19 mouse cellular contexts compared by ENCODE assay signal in genomic region chr7:80230196-80230595, GRCm38 (mm10). TPM values are rescaled to one million over a fixed set of nuclear protein-coding genes. Genes with fewer than 3 reads are reported as not detected.
A peak's percentile ranks its signal among the peaks of the same experiment; 100 is the strongest.
DNase-seq lines count a peak whose midpoint lies in the region; ATAC-seq lines count a peak whose summit lies in the region.
"Had no signal": no experiment of that assay in that cellular context is flagged by ENCODE, and none has a peak within 500 bp of the region (broad histone marks: within the 10 kb centered on the region; RNA-seq: fewer than 3 reads in every experiment).

No protein-coding gene starts in this region.

- no peaks in the 10 kb centered on the region for H3K27me3 ChIP-seq in erythroblast, embryonic 14.5 days (ENCODE audit: control insufficient read depth)
- no peaks in the 10 kb centered on the region for H3K27me3 ChIP-seq in megakaryocyte, embryonic 14.5 days (replicated peaks)
- H3K27me3 ChIP-seq in splenic B cell, adult 2 months (ENCODE audit: control insufficient read depth, insufficient read depth, low read length, poor library complexity, severe bottlenecking), result no peaks in the 10 kb centered on the region
- H3K27me3 ChIP-seq: embryonic facial prominence, embryonic 15.5 days; heart, embryonic 13.5 days; neural tube, embryonic 13.5 days had no signal

- peaks cover 70% of the 10 kb centered on the region for H3K4me1 ChIP-seq in erythroblast, embryonic 14.5 days (ENCODE audit: control insufficient read depth)
- peaks cover 77% of the 10 kb centered on the region for H3K4me1 ChIP-seq in megakaryocyte, embryonic 14.5 days

- peak overlapping the region; percentile 3 for H3K4me3 ChIP-seq in erythroblast, embryonic 14.5 days (replicated peaks)
- peak overlapping the region; percentile 70 for H3K4me3 ChIP-seq in megakaryocyte, embryonic 14.5 days (replicated peaks)
- H3K4me3 ChIP-seq: embryonic facial prominence, embryonic 15.5 days; forebrain, embryonic 12.5 days; heart, embryonic 13.5 days; neural tube, embryonic 13.5 days had no signal

- H3K9me3 ChIP-seq in erythroblast, embryonic 14.5 days (ENCODE audit: control insufficient read depth, low read length), result no peaks in the 10 kb centered on the region
- H3K9me3 ChIP-seq in megakaryocyte, embryonic 14.5 days, result no peaks in the 10 kb centered on the region
- H3K9me3 ChIP-seq: embryonic facial prominence, embryonic 15.5 days; forebrain, embryonic 12.5 days; heart, embryonic 13.5 days; neural tube, embryonic 13.5 days had no signal

- peak; percentile 36 to 62 for DNase-seq in kidney, postnatal 36 days
- peak; percentile 52 for DNase-seq in splenic B cell, adult 2 months (ENCODE audit: low read depth, low spot score)
- no peak for DNase-seq in right cerebral cortex, postnatal 14 days
- DNase-seq: cerebellum, postnatal 10 days; embryo, embryonic 11 days; heart, postnatal 4 days; left cerebral cortex, postnatal 4 days; lung, postnatal 14 days had no signal

- H3K36me3 ChIP-seq in erythroblast, embryonic 14.5 days (ENCODE audit: control insufficient read depth), result peaks cover 61% of the 10 kb centered on the region
- peaks cover 55% of the 10 kb centered on the region for H3K36me3 ChIP-seq in megakaryocyte, embryonic 14.5 days (replicated peaks; ENCODE audit: low read length)
- H3K36me3 ChIP-seq in splenic B cell, adult 2 months (ENCODE audit: control insufficient read depth, insufficient read depth, low read length, poor library complexity, severe bottlenecking), result peaks cover 9% of the 10 kb centered on the region

- no peak for ATAC-seq in erythroblast, adult 5-6 weeks (replicated peaks; ENCODE audit: low FRiP score, poor library complexity, severe bottlenecking)
- no peak for ATAC-seq in megakaryocyte, adult 5-6 weeks (ENCODE audit: poor library complexity, severe bottlenecking)
- ATAC-seq in activated CD4-positive, CD25-positive, alpha-beta regulatory T cell, adult 4 months, result no peak
- ATAC-seq: hindbrain, postnatal 0 days had no signal

RNA-seq across cellular contexts. Expression of gene Cib1, which starts 2.4 kb away (rescaled TPM):
- 9.1 and 10.7 TPM in 2 replicates for polyA plus RNA-seq in erythroblast, embryonic 14.5 days (2012)
- 21.3 and 41.8 TPM in 2 replicates for total RNA-seq in erythroblast, adult 5-6 weeks (2015; ENCODE audit: low replicate concordance)
- 29.8 and 37.1 TPM in 2 replicates for total RNA-seq in erythroblast, adult 5-6 weeks (2017; ENCODE audit: low replicate concordance)
- 42.4 and 54.0 TPM in 2 replicates for polyA plus RNA-seq in megakaryocyte, embryonic 14.5 days (2012; ENCODE audit: insufficient read depth, low replicate concordance)
- 107 and 134 TPM in 2 replicates for total RNA-seq in megakaryocyte, adult 5-6 weeks (2015)
- 86.5 and 98.1 TPM in 2 replicates for total RNA-seq in megakaryocyte, adult 5-6 weeks (2017)
- polyA plus RNA-seq in activated CD4-positive, CD25-positive, alpha-beta regulatory T cell, adult 4 months (2017; shearing (Covaris generic)), result 100 to 1,000 TPM; 120 to 148 TPM

RNA-seq across cellular contexts. Expression of gene Gdpgp1, which starts 2.5 kb away (rescaled TPM):
- polyA plus RNA-seq in erythroblast, embryonic 14.5 days (2012), result 0.06 and 0.17 TPM in 2 replicates
- 0.77 TPM in 1 of 2 replicates, not detected in the other for total RNA-seq in erythroblast, adult 5-6 weeks (2015; ENCODE audit: low replicate concordance)
- total RNA-seq in erythroblast, adult 5-6 weeks (2017; ENCODE audit: low replicate concordance), result 0.94 and 2.0 TPM in 2 replicates
- 1.6 and 7.0 TPM in 2 replicates for polyA plus RNA-seq in megakaryocyte, embryonic 14.5 days (2012; ENCODE audit: insufficient read depth, low replicate concordance)
- total RNA-seq in megakaryocyte, adult 5-6 weeks (2015), result 5.2 and 5.4 TPM in 2 replicates
- 1.9 and 2.7 TPM in 2 replicates for total RNA-seq in megakaryocyte, adult 5-6 weeks (2017)
- 1 to 10 TPM; 5.5 to 9.4 TPM for polyA plus RNA-seq in activated CD4-positive, CD25-positive, alpha-beta regulatory T cell, adult 4 months (2017; shearing (Covaris generic))

RNA-seq across cellular contexts. Expression of gene Ttll13, which starts 16.0 kb away (rescaled TPM):
- polyA plus RNA-seq in erythroblast, embryonic 14.5 days (2012), result 0.06 and 0.42 TPM in 2 replicates
- not detected in 2 replicates for total RNA-seq in erythroblast, adult 5-6 weeks (2015; ENCODE audit: low replicate concordance)
- total RNA-seq in erythroblast, adult 5-6 weeks (2017; ENCODE audit: low replicate concordance), result 1.5 TPM in 1 of 2 replicates, not detected in the other
- 0.11 TPM in 1 of 2 replicates, not detected in the other for polyA plus RNA-seq in megakaryocyte, embryonic 14.5 days (2012; ENCODE audit: insufficient read depth, low replicate concordance)
- total RNA-seq in megakaryocyte, adult 5-6 weeks (2015), result 0.07 TPM in 1 of 2 replicates, not detected in the other
- total RNA-seq in megakaryocyte, adult 5-6 weeks (2017), result 0.12 TPM in 1 of 2 replicates, not detected in the other
- polyA plus RNA-seq in activated CD4-positive, CD25-positive, alpha-beta regulatory T cell, adult 4 months (2017; shearing (Covaris generic)), result under 1 TPM in 1 of 2 experiments, not detected in 1; 0.62 TPM
- total RNA-seq: monocyte, adult 5-6 weeks had no signal

RNA-seq across cellular contexts. Expression of gene Ngrn, which starts 30.8 kb away (rescaled TPM):
- 2.9 and 4.1 TPM in 2 replicates for polyA plus RNA-seq in erythroblast, embryonic 14.5 days (2012)
- 5.2 and 7.7 TPM in 2 replicates for total RNA-seq in erythroblast, adult 5-6 weeks (2015; ENCODE audit: low replicate concordance)
- total RNA-seq in erythroblast, adult 5-6 weeks (2017; ENCODE audit: low replicate concordance), result 5.6 and 9.9 TPM in 2 replicates
- polyA plus RNA-seq in megakaryocyte, embryonic 14.5 days (2012; ENCODE audit: insufficient read depth, low replicate concordance), result 3.8 and 39.8 TPM in 2 replicates
- 24.8 and 28.1 TPM in 2 replicates for total RNA-seq in megakaryocyte, adult 5-6 weeks (2015)
- 21.4 and 21.8 TPM in 2 replicates for total RNA-seq in megakaryocyte, adult 5-6 weeks (2017)
- polyA plus RNA-seq in activated CD4-positive, CD25-positive, alpha-beta regulatory T cell, adult 4 months (2017; shearing (Covaris generic)), result 10 to 100 TPM; 26.9 to 28.4 TPM

RNA-seq across cellular contexts. Expression of gene Vps33b, which starts 39.3 kb away (rescaled TPM):
- polyA plus RNA-seq in erythroblast, embryonic 14.5 days (2012), result 0.13 and 0.14 TPM in 2 replicates
- total RNA-seq in erythroblast, adult 5-6 weeks (2015; ENCODE audit: low replicate concordance), result 3.8 and 12.7 TPM in 2 replicates
- total RNA-seq in erythroblast, adult 5-6 weeks (2017; ENCODE audit: low replicate concordance), result 4.9 and 7.5 TPM in 2 replicates
- 1.8 and 5.0 TPM in 2 replicates for polyA plus RNA-seq in megakaryocyte, embryonic 14.5 days (2012; ENCODE audit: insufficient read depth, low replicate concordance)
- 15.1 and 31.9 TPM in 2 replicates for total RNA-seq in megakaryocyte, adult 5-6 weeks (2015)
- total RNA-seq in megakaryocyte, adult 5-6 weeks (2017), result 23.1 and 29.8 TPM in 2 replicates
- polyA plus RNA-seq in activated CD4-positive, CD25-positive, alpha-beta regulatory T cell, adult 4 months (2017; shearing (Covaris generic)), result 10 to 100 TPM; 25.8 to 34.2 TPM
